ENCODE assay signal across 11 mouse cellular contexts in the genomic region with DNA sequence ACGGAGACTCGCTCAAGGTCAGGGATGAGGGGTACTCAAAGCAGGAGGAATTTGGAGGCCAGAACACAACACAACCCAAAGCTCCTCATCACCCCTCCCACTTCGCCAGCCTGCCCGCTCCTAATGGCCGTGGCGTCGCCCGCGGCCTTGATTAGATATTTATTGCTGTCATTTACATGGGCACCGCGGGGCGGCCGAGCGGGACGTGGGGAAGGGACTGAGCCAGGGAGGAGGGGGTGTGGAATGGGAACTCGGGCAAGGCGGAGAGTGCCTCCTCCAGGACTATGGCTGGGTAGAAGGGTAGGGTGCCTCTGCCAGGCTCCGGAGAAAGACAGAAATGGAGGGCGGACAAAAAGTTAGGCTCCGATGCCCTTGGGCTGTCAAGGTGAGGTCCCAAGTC. TPM values are rescaled to one million over a fixed set of nuclear protein-coding genes. Genes with fewer than 3 reads are reported as not detected.
DNase-seq lines count a peak whose midpoint lies in the region; ATAC-seq and TF ChIP-seq lines count a peak whose summit lies in the region.
"Had no signal": no experiment of that assay in that cellular context is flagged by ENCODE, and none has a peak within 500 bp of the region (broad histone marks: within the 10 kb centered on the region; RNA-seq: fewer than 3 reads in every experiment).

No protein-coding gene starts in this region.

- TF ChIP-seq POLR2A in thymus, adult 2 months (IDR thresholded peaks at IDR 0.05; ENCODE audit: control insufficient read depth, extremely low read depth, insufficient read depth, low read length, poor library complexity) = no peak

- H3K27ac ChIP-seq in forebrain, embryonic 13.5 days = no peak overlapping the region
- no peak overlapping the region for H3K27ac ChIP-seq in forebrain, embryonic 14.5 days (ENCODE audit: low read depth, low read length)
- H3K27ac ChIP-seq in hindbrain, postnatal 0 days = no peak overlapping the region
- no peak overlapping the region for H3K27ac ChIP-seq in neural tube, embryonic 14.5 days (ENCODE audit: low read depth, low read length)
- H3K27ac ChIP-seq in thymus, adult 2 months (ENCODE audit: control insufficient read depth, insufficient read depth, low read length) = no peak overlapping the region

- under 1% methylated on average over 20 of the region's 20 CpGs for WGBS in forebrain, embryonic 13.5 days
- 3% methylated on average over 20 of the region's 20 CpGs for WGBS in forebrain, embryonic 14.5 days
- 2% methylated on average over 20 of the region's 20 CpGs for WGBS in hindbrain, postnatal 0 days
- 1% methylated on average over 20 of the region's 20 CpGs for WGBS in neural tube, embryonic 14.5 days
- 8% methylated on average over 20 of the region's 20 CpGs for WGBS in thymus, adult 2 months

- no peaks in the 10 kb centered on the region for H3K9me3 ChIP-seq in forebrain, embryonic 13.5 days (replicated peaks)
- no peaks in the 10 kb centered on the region for H3K9me3 ChIP-seq in forebrain, embryonic 14.5 days (replicated peaks; ENCODE audit: control insufficient read depth, low read length)
- no peaks in the 10 kb centered on the region for H3K9me3 ChIP-seq in megakaryocyte, embryonic 14.5 days
- H3K9me3 ChIP-seq in hindbrain, postnatal 0 days (ENCODE audit: low read length) = no peaks in the 10 kb centered on the region
- no peaks in the 10 kb centered on the region for H3K9me3 ChIP-seq in neural tube, embryonic 14.5 days (ENCODE audit: control insufficient read depth, low read length)

- H3K36me3 ChIP-seq in forebrain, embryonic 13.5 days (ENCODE audit: poor library complexity, severe bottlenecking) = no peaks in the 10 kb centered on the region
- H3K36me3 ChIP-seq in forebrain, embryonic 14.5 days (ENCODE audit: control insufficient read depth, insufficient read depth, low read length) = no peaks in the 10 kb centered on the region
- no peaks in the 10 kb centered on the region for H3K36me3 ChIP-seq in megakaryocyte, embryonic 14.5 days (replicated peaks; ENCODE audit: low read length)
- H3K36me3 ChIP-seq in hindbrain, postnatal 0 days (ENCODE audit: insufficient read depth, low read length) = no peaks in the 10 kb centered on the region
- H3K36me3 ChIP-seq in neural tube, embryonic 14.5 days (ENCODE audit: control insufficient read depth, insufficient read depth, low read length) = no peaks in the 10 kb centered on the region
- no peaks in the 10 kb centered on the region for H3K36me3 ChIP-seq in thymus, adult 2 months (ENCODE audit: control insufficient read depth, insufficient read depth, low read length)

- peak overlapping the region; percentile 15; the same call in 1 of the 2 replicates for H3K4me3 ChIP-seq in forebrain, embryonic 13.5 days
- no peak overlapping the region for H3K4me3 ChIP-seq in forebrain, embryonic 14.5 days (ENCODE audit: low read depth, low read length)
- H3K4me3 ChIP-seq in megakaryocyte, embryonic 14.5 days (replicated peaks) = peak overlapping the region; percentile 72
- peak overlapping the region; percentile 10; the same call in 1 of the 2 replicates for H3K4me3 ChIP-seq in hindbrain, postnatal 0 days (ENCODE audit: low read length)
- no peak overlapping the region for H3K4me3 ChIP-seq in neural tube, embryonic 14.5 days (ENCODE audit: low read depth, low read length)
- no peak overlapping the region for H3K4me3 ChIP-seq in thymus, adult 2 months (ENCODE audit: control insufficient read depth, insufficient read depth, low read length)

- peaks cover 99% of the 10 kb centered on the region for H3K27me3 ChIP-seq in forebrain, embryonic 13.5 days
- H3K27me3 ChIP-seq in forebrain, embryonic 14.5 days (replicated peaks; ENCODE audit: control insufficient read depth, insufficient read depth, low read length) = peaks cover 95% of the 10 kb centered on the region
- H3K27me3 ChIP-seq in megakaryocyte, embryonic 14.5 days (replicated peaks) = peaks cover 100% of the 10 kb centered on the region
- H3K27me3 ChIP-seq in hindbrain, postnatal 0 days (ENCODE audit: insufficient read depth, low read length) = peaks cover 67% of the 10 kb centered on the region
- H3K27me3 ChIP-seq in neural tube, embryonic 14.5 days (ENCODE audit: control insufficient read depth, insufficient read depth, low read length) = peaks cover 52% of the 10 kb centered on the region
- peaks cover 30% of the 10 kb centered on the region for H3K27me3 ChIP-seq in thymus, adult 2 months (ENCODE audit: control insufficient read depth, insufficient read depth, low read length)

- no peak overlapping the region for H3K4me2 ChIP-seq in forebrain, embryonic 13.5 days
- H3K4me2 ChIP-seq in forebrain, embryonic 14.5 days (ENCODE audit: low read length) = no peak overlapping the region
- H3K4me2 ChIP-seq in hindbrain, postnatal 0 days (ENCODE audit: low read depth, low read length) = peak overlapping the region; percentile 11; the same call in 1 of the 2 replicates
- no peak overlapping the region for H3K4me2 ChIP-seq in neural tube, embryonic 14.5 days (ENCODE audit: low read depth, low read length)

- H3K9ac ChIP-seq in forebrain, embryonic 13.5 days = no peak overlapping the region
- H3K9ac ChIP-seq in forebrain, embryonic 14.5 days (ENCODE audit: low read length) = no peak overlapping the region
- no peak overlapping the region for H3K9ac ChIP-seq in hindbrain, postnatal 0 days (replicated peaks; ENCODE audit: low read length)
- H3K9ac ChIP-seq in neural tube, embryonic 14.5 days (replicated peaks; ENCODE audit: low read depth, low read length) = no peak overlapping the region

- peaks cover 25% of the 10 kb centered on the region for H3K4me1 ChIP-seq in forebrain, embryonic 13.5 days
- H3K4me1 ChIP-seq in forebrain, embryonic 14.5 days (ENCODE audit: control insufficient read depth, insufficient read depth, low read length) = no peaks in the 10 kb centered on the region
- H3K4me1 ChIP-seq in megakaryocyte, embryonic 14.5 days = peaks cover 43% of the 10 kb centered on the region
- no peaks in the 10 kb centered on the region for H3K4me1 ChIP-seq in hindbrain, postnatal 0 days (ENCODE audit: insufficient read depth, low read length)
- peaks cover 6% of the 10 kb centered on the region for H3K4me1 ChIP-seq in neural tube, embryonic 14.5 days (ENCODE audit: control insufficient read depth, insufficient read depth, low read length)
- peaks cover 3% of the 10 kb centered on the region; the same call in 1 of the 2 replicates for H3K4me1 ChIP-seq in thymus, adult 2 months (replicated peaks; ENCODE audit: control insufficient read depth, insufficient read depth, low read length)

- no peak for DNase-seq in forebrain, embryonic 14.5 days (ENCODE audit: low spot score)
- no peak for DNase-seq in hindbrain, postnatal 0 days (ENCODE audit: low spot score)
- DNase-seq in right cerebral cortex, postnatal 10 days (ENCODE audit: low spot score in 2 of 2) = no peak
- DNase-seq in thymus, adult 2 months = no peak
- DNase-seq: gastrocnemius, postnatal 25 days; thymus, postnatal 36 days had no signal

- no peak for ATAC-seq in forebrain, embryonic 13.5 days
- ATAC-seq in forebrain, embryonic 14.5 days = no peak
- no peak for ATAC-seq in megakaryocyte, adult 5-6 weeks (ENCODE audit: poor library complexity, severe bottlenecking)
- no peak for ATAC-seq in hindbrain, postnatal 0 days
- peak; percentile 24; the same call in 1 of the 2 replicates for ATAC-seq in neural tube, embryonic 14.5 days (ENCODE audit: low read depth)

- no peak for TF ChIP-seq CTCF in hindbrain, postnatal 0 days (IDR thresholded peaks at IDR 0.05; ENCODE audit: low read depth)
- TF ChIP-seq CTCF in thymus, adult 2 months (IDR thresholded peaks at IDR 0.05; ENCODE audit: borderline replicate concordance, control insufficient read depth, extremely low read depth, insufficient read depth, low read length, poor library complexity) = no peak

RNA-seq across cellular contexts. Expression of a gene that starts 3.1 kb away (rescaled TPM):
- 0.09 and 0.11 TPM in 2 replicates for polyA plus RNA-seq in forebrain, embryonic 13.5 days (2015; fragmentation: Nextera tagmentation; extraction: Ambion mirVana)
- polyA plus RNA-seq in forebrain, embryonic 14.5 days (2014; fragmentation: Nextera tagmentation; extraction: Ambion mirVana) = 0.05 TPM in 2 replicates
- not detected in 2 replicates for polyA plus RNA-seq in megakaryocyte, embryonic 14.5 days (2012; ENCODE audit: insufficient read depth, low replicate concordance)
- not detected in 2 replicates for total RNA-seq in megakaryocyte, adult 5-6 weeks (2015)
- total RNA-seq in megakaryocyte, adult 5-6 weeks (2017) = not detected in 2 replicates
- 3.3 and 4.5 TPM in 2 replicates for total RNA-seq in hindbrain, postnatal 0 days (2014; rRNA removed)
- 3.9 and 4.3 TPM in 2 replicates for polyA plus RNA-seq in hindbrain, postnatal 0 days (2015; fragmentation: Nextera tagmentation; extraction: Ambion mirVana)
- polyA plus RNA-seq in neural tube, embryonic 14.5 days (2014; fragmentation: Nextera tagmentation; extraction: Ambion mirVana) = 0.62 and 0.85 TPM in 2 replicates
- 0.14 and 0.18 TPM in 2 replicates for polyA plus RNA-seq in thymus, adult 2 months (2012; rRNA removed)
- total RNA-seq: CH12.LX; gastrocnemius, postnatal 25 days had no signal

RNA-seq across cellular contexts. Expression of a gene that starts 46.2 kb away (rescaled TPM):
- polyA plus RNA-seq in forebrain, embryonic 13.5 days (2015; fragmentation: Nextera tagmentation; extraction: Ambion mirVana) = 0.25 TPM in 1 of 2 replicates, not detected in the other
- polyA plus RNA-seq in forebrain, embryonic 14.5 days (2014; fragmentation: Nextera tagmentation; extraction: Ambion mirVana) = not detected in 2 replicates
- polyA plus RNA-seq in megakaryocyte, embryonic 14.5 days (2012; ENCODE audit: insufficient read depth, low replicate concordance) = 0.16 TPM in 1 of 2 replicates, not detected in the other
- not detected in 2 replicates for total RNA-seq in megakaryocyte, adult 5-6 weeks (2015)
- not detected in 2 replicates for total RNA-seq in megakaryocyte, adult 5-6 weeks (2017)
- 0.16 and 0.18 TPM in 2 replicates for total RNA-seq in hindbrain, postnatal 0 days (2014; rRNA removed)
- polyA plus RNA-seq in hindbrain, postnatal 0 days (2015; fragmentation: Nextera tagmentation; extraction: Ambion mirVana) = 0.49 and 0.58 TPM in 2 replicates
- polyA plus RNA-seq in neural tube, embryonic 14.5 days (2014; fragmentation: Nextera tagmentation; extraction: Ambion mirVana) = 2.0 TPM in 1 of 2 replicates, not detected in the other
- 0.17 TPM in 1 of 2 replicates, not detected in the other for polyA plus RNA-seq in thymus, adult 2 months (2012; rRNA removed)
- total RNA-seq: CH12.LX; gastrocnemius, postnatal 25 days had no signal

RNA-seq across cellular contexts. Expression of a gene that starts 52.4 kb away (rescaled TPM):
- polyA plus RNA-seq in forebrain, embryonic 13.5 days (2015; fragmentation: Nextera tagmentation; extraction: Ambion mirVana) = 0.09 TPM in 1 of 2 replicates, not detected in the other
- polyA plus RNA-seq in forebrain, embryonic 14.5 days (2014; fragmentation: Nextera tagmentation; extraction: Ambion mirVana) = 0.31 TPM in 1 of 2 replicates, not detected in the other
- 0.29 TPM in 1 of 2 replicates, not detected in the other for polyA plus RNA-seq in megakaryocyte, embryonic 14.5 days (2012; ENCODE audit: insufficient read depth, low replicate concordance)
- not detected in 2 replicates for total RNA-seq in megakaryocyte, adult 5-6 weeks (2015)
- total RNA-seq in megakaryocyte, adult 5-6 weeks (2017) = not detected in 2 replicates
- total RNA-seq in hindbrain, postnatal 0 days (2014; rRNA removed) = 0.14 TPM in 1 of 2 replicates, not detected in the other
- polyA plus RNA-seq in hindbrain, postnatal 0 days (2015; fragmentation: Nextera tagmentation; extraction: Ambion mirVana) = 0.10 and 0.29 TPM in 2 replicates
- polyA plus RNA-seq in neural tube, embryonic 14.5 days (2014; fragmentation: Nextera tagmentation; extraction: Ambion mirVana) = 0.09 and 0.27 TPM in 2 replicates
- polyA plus RNA-seq in thymus, adult 2 months (2012; rRNA removed) = 0.09 and 0.15 TPM in 2 replicates
- total RNA-seq: CH12.LX; gastrocnemius, postnatal 25 days had no signal

Comparison
In these comparisons a context has a peak if more than half of its experiments do, and no peak if none do; other contexts are left out.
1. H3K4me3 ChIP-seq: peak in forebrain, embryonic 13.5 days (single experiment), megakaryocyte, embryonic 14.5 days (single experiment) and hindbrain, postnatal 0 days (single experiment); none in forebrain, embryonic 14.5 days (single experiment), neural tube, embryonic 14.5 days (single experiment) and thymus, adult 2 months (single experiment).